Mouse (Mus musculus) thymus, adult 2 months (tissue): Measurements from ENCODE around the gene Fbln1. TPM values are rescaled to one million over a fixed set of nuclear protein-coding genes. Genes with fewer than 3 reads are reported as not detected.

Experiments used
- DNase-seq: peaks from one replicate; pipeline ENCODE4 v3.0.0; 2021
- H3K27ac ChIP-seq: fragments of 200-500 bp; 2 replicates; pipeline ENCODE4 v1.5.1; 2012; ENCODE audit warnings: low read length, control low read depth; ENCODE audit not compliant: control insufficient read depth, insufficient read depth
- H3K27me3 ChIP-seq: fragments of 200-500 bp; 2 replicates; pipeline ENCODE4 v1.6.1; 2012; ENCODE audit warnings: mild to moderate bottlenecking, low read length, moderate library complexity, mixed read lengths; ENCODE audit not compliant: control insufficient read depth, insufficient read depth
- H3K36me3 ChIP-seq: fragments of 200-500 bp; 2 replicates; pipeline ENCODE4 v1.6.1; 2012; ENCODE audit warnings: mild to moderate bottlenecking, low read length, moderate library complexity; ENCODE audit not compliant: control insufficient read depth, insufficient read depth
- H3K4me1 ChIP-seq: fragments of 200-500 bp; replicated peaks from 2 replicates; pipeline ENCODE4 v1.6.1; 2012; ENCODE audit warnings: low read length; ENCODE audit not compliant: control insufficient read depth, insufficient read depth
- H3K4me3 ChIP-seq: fragments of 200-500 bp; 2 replicates; pipeline ENCODE4 v1.5.1; 2012; ENCODE audit warnings: mild to moderate bottlenecking, low read length, control low read depth, moderate library complexity; ENCODE audit not compliant: control insufficient read depth, insufficient read depth
- CTCF ChIP-seq: fragments of 200-500 bp; IDR thresholded peaks from 2 replicates; pipeline ENCODE4 v1.5.1; 2012; ENCODE audit warnings: mild to moderate bottlenecking, control low read depth, low read length, moderate library complexity, borderline replicate concordance; ENCODE audit not compliant: control insufficient read depth, poor library complexity, insufficient read depth; ENCODE audit errors: extremely low read depth
- POLR2A ChIP-seq: fragments of 200-500 bp; IDR thresholded peaks from 2 replicates; pipeline ENCODE4 v1.6.1; 2012; ENCODE audit warnings: mild to moderate bottlenecking, low read length, control low read depth, moderate library complexity; ENCODE audit not compliant: control insufficient read depth, poor library complexity, insufficient read depth; ENCODE audit errors: extremely low read depth
- WGBS: fragments of 180-500 bp; shearing (Covaris S2); methylation state at CpG from one replicate; pipeline ENCODE4 v1.1.7; 2018; 5-methylcytosine and 5-hydroxymethylcytosine counted together
- polyA plus RNA-seq: library from polyadenylated mRNA; depleted of rRNA; stranded (reverse); fragments of >200 nt; gene quantifications from 2 replicates; pipeline ENCODE4 v1.2.3, GENCODE M21; 2012

Fbln1 gene
- polyA plus RNA-seq, 1 experiment: 46.8 TPM

DNA sequence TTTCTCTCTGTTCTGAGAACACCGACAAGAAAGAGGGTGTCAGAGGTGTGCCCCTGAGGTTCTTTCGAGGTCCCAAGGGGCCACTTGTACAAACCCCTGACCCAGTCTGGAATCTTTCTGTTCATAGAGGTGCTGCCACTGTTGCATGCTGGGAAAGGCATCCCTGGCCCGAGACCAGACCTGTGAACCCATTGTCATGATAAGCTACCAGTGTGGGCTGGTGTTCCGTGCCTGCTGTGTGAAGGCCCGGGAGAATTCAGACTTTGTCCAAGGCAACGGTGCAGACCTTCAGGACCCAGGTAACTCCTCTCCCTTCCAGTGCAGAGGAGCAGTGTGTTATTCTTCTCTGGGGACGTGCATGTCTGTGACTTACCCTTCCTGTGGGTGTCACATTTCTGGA is 21.1 kb downstream of the Fbln1 start:
- Histone ChIP-seq H3K36me3 (no peaks in the 10 kb centered on the region), H3K4me1 (peaks cover 4% of the 10 kb centered on the region; the same call in 1 of the 2 replicates), H3K4me3 (no peak overlapping the region), H3K27ac (no peak overlapping the region), H3K27me3 (no peaks in the 10 kb centered on the region)
- TF ChIP-seq CTCF (no peak), POLR2A (no peak)
- no peak for DNase-seq
- 87% methylated on average over 7 of the region's 7 CpGs for WGBS

DNA sequence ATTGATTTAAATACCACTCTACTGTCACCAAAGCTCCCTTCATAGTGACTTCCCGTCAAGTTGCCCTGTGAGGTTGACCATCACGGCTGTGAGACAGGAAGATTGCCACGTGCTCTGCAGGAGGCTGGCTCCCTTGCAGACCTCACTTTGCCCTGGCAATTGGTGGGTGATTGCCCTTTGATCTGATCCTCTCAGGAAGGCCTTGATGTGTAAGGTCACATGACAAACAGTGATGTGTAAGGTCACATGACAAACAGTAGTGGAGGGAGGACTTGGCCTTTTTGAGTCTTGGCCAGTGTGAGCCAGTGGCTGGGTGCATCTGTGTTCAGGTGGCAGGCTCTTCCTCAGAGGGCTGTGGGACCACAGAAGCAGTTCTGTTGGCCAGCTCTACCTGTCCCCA is 22.8 kb downstream of the Fbln1 start:
- Histone ChIP-seq H3K27me3 (no peaks in the 10 kb centered on the region), H3K36me3 (no peaks in the 10 kb centered on the region), H3K4me1 (peaks cover 16% of the 10 kb centered on the region), H3K27ac (no peak overlapping the region), H3K4me3 (no peak overlapping the region)
- DNase-seq: no peak
- WGBS: 61% methylated on average over 3 of the region's 3 CpGs
- no peak for TF ChIP-seq CTCF
- TF ChIP-seq POLR2A: no peak

DNA sequence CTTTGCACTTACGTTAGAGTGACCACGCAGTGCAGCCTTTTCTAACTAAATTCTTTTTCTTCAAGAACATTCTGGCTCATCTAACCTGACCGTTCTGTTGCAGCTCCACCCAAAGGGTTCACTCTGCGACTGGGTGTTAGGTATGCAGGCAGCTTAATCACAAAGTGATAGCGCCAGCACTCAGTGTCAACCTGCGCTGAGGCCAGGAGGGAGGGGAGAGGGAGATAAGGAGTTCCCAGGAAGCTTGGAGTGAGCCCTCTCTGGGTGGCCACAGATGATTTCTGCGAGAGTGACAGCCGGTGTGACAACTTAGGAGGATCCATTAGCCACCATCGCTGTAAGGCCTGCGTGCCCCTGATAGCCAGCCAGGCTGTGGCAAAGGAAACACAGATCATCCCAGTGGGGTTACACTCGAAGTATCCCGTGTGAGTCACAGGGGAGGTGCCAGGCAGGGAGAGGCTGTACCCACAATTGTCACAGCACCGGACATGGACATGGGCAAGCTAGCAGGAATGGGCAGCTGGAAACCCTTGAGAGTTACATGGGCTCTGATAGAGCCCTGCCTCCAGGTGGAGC is 24.3 kb downstream of the Fbln1 start:
- Histone ChIP-seq H3K27ac (no peak overlapping the region), H3K36me3 (no peaks in the 10 kb centered on the region)
- DNase-seq: no peak

DNA sequence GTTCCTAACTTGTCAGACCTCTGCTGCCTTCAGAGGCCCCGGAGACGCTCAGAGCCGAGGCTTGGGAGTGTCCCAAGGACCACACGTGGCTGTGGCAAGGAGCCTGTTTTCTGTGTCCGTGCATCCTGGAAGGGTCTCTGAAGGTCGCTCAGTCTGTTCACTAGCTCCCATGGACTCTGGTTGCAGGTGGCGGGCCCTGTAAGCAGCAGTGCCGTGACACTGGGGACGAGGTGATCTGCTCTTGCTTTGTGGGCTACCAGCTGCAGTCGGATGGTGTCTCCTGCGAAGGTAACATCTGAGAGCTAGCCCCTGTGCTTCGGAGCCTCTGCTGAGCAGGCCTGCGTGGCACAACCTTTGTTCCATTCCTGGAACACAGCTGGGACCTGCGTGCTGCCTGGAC is 24.9 kb downstream of the Fbln1 start:
- DNase-seq: no peak
- no peak overlapping the region for H3K27ac ChIP-seq
- WGBS: 91% methylated on average over 14 of the region's 14 CpGs
- H3K4me1 ChIP-seq: peaks cover 24% of the 10 kb centered on the region
- H3K27me3 ChIP-seq: no peaks in the 10 kb centered on the region
- TF ChIP-seq CTCF: no peak
- no peak for TF ChIP-seq POLR2A
- no peaks in the 10 kb centered on the region for H3K36me3 ChIP-seq
- no peak overlapping the region for H3K4me3 ChIP-seq

More for the DNA sequence above, 24.3 kb downstream of the Fbln1 start:
- TF ChIP-seq POLR2A: no peak
- no peak for TF ChIP-seq CTCF
- WGBS: 93% methylated on average over 13 of the region's 13 CpGs
- H3K4me1 ChIP-seq: peaks cover 24% of the 10 kb centered on the region
- H3K27me3 ChIP-seq: no peaks in the 10 kb centered on the region
- no peak overlapping the region for H3K4me3 ChIP-seq

DNA sequence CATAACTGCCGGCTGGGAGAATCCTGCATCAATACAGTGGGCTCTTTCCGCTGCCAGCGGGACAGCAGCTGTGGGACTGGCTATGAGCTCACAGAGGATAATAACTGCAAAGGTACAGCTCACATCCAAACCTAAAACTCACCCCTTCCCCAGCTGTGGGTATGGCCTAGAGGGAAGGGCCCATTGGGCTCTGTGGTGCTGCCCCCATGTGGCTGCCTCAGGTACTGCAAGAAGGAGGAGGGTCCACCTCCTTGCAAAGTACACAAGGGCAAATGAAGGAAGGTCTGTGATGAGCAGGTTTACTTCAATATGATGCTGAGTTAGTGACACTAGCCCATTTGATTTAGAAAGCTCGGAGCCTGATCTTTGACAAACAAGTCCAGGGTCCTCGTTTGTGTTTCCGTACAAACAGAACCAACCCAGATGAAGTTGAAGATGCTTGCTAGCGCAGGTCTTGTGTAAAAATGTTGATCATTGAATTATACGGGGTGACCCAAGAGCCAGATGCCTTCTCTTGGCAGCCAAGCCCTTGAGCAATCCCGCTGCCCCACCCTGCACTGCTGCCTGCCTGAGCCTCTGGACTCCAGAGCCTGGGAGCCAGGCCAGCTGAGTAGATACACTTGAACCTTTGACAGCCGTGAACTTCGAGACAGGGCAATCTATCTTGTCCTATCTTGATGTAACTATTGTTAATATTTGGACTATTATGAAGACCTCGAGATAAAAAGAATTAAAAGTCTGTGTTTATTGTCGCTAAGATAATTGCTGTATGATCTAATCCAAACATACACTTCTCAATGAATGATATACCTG is 25.9 kb downstream of the Fbln1 start:
- H3K27ac ChIP-seq: no peak overlapping the region
- WGBS: 93% methylated on average over 13 of the region's 13 CpGs
- H3K36me3 ChIP-seq: no peaks in the 10 kb centered on the region
- no peak overlapping the region for H3K4me3 ChIP-seq
- DNase-seq: peak; percentile 56
- H3K27me3 ChIP-seq: no peaks in the 10 kb centered on the region
- H3K4me1 ChIP-seq: peaks cover 24% of the 10 kb centered on the region
- TF ChIP-seq CTCF (peak; percentile 95), POLR2A (no peak)

DNA sequence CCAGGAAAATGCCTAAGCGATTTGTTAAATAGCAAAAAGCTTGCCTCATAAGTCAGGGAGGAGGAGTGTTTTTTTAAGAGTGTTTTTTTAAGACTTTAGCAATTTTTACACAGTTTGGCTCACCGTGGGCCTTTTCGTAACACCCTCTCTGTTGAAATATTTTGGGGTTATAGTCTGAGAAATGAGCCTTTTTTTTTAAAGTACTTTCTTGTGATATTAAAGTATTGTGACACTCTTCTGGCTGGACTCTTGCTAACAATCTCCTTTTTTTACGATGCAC is 26.4 kb downstream of the Fbln1 start:
- WGBS: 91% methylated on average over 4 of the region's 4 CpGs
- no peak overlapping the region for H3K4me3 ChIP-seq
- DNase-seq: no peak
- peaks cover 24% of the 10 kb centered on the region for H3K4me1 ChIP-seq
- H3K36me3 ChIP-seq: no peaks in the 10 kb centered on the region
- TF ChIP-seq CTCF (no peak), POLR2A (no peak)
- no peak overlapping the region for H3K27ac ChIP-seq
- H3K27me3 ChIP-seq: no peaks in the 10 kb centered on the region
